Mouse (Mus musculus) gastrocnemius, postnatal 14 days (tissue): ENCODE measurements around the gene Dnaaf2. TPM values are rescaled to one million over a fixed set of nuclear protein-coding genes. Genes with fewer than 3 reads are reported as not detected.

Experiments used
- DNase-seq: peaks from one replicate; pipeline ENCODE4 v3.0.0; 2021; ENCODE audit warnings: mixed read lengths
- intact Hi-C: fragments of 180-260 bp; cut with DNase I; formaldehyde crosslinking; loops from one replicate; pipeline ENCODE4 v1.15.1; 2025; ENCODE audit warnings: low total_unique reads
- long read RNA-seq, 2 experiments: library from polyadenylated mRNA; stranded (forward); transcript quantifications; one replicate each; pipeline ENCODE4 v2.0.0; 2021
- total RNA-seq, 2 experiments: library from RNA; stranded (reverse); gene quantifications; 2 replicates each; pipeline ENCODE4 v1.2.3; 2021

Gene Dnaaf2
- total RNA-seq = under 1 TPM; 0.24 to 0.66 TPM
- long read RNA-seq, experiment 1, partial matches to known transcripts = 0 of 1 reads
- long read RNA-seq, experiment 1, other reads (novel, unspliced or antisense) = 1 of 1 reads
- long read RNA-seq, experiment 2, partial matches to known transcripts = 0 of 5 reads
- long read RNA-seq, experiment 2, other reads (novel, unspliced or antisense) = 1 of 5 reads

DNA sequence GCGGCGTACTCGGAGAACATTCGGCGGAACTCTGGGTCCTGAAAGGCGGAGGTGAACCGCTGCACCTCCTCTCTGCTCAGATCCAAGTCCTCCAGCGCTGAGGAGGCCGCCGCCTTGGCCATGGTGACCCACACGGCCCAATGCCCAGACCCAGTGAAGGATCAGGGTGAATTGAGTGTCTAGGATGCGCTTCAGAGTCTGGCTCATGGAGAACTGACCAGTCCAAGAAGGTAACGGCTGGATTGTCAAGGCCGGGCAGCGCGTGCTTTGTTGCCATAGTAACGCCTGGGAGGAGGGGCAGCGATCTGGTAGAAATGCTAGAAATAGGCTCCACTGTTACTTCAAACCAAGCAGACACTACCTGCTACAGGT, at the start of gene Dnaaf2:
Gene Dnaaf2 (minus strand): TSS at position 266 of the 372 bp plus-strand sequence.
- peak; percentile 56 for DNase-seq
- intact Hi-C loops = no loop called here

DNA sequence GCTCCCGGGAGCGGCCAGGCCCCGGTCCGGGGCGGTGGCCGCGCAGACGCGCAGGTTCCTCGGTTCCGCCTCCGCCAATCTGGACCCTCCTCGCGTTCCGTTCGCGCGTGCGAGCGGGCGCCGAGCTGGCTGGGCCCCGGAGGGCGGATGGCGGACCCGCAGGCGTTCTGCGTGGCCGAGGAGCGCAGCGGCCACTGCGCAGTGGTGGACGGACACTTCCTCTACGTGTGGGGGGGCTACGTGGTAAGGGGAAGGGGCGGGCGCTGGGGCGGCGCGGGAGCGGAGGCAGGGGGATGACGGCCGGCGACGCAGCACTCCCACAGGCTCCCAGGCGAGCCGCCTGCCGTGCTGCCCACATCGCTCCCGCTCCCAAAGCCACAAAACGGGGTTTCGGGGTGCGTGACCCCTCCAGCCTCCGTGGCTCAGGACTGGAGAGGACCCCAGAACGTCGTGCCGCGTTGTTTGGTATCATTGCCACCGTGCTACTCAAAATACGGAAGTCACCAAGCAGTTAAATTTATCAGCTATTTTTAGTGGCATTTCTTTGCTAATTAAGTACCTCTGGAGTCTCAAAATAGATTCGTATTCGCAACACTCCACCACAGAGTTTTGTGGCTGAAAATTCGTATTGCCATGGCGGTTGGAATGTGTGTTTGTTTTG, 43.7 kb upstream of the Dnaaf2 start:
- peak; percentile 77 for DNase-seq
- intact Hi-C loops = loop anchor here (10.0 kb wide), 1 partner anchor 53 kb away; the partner anchor contains the start of gene Klhdc2

DNA sequence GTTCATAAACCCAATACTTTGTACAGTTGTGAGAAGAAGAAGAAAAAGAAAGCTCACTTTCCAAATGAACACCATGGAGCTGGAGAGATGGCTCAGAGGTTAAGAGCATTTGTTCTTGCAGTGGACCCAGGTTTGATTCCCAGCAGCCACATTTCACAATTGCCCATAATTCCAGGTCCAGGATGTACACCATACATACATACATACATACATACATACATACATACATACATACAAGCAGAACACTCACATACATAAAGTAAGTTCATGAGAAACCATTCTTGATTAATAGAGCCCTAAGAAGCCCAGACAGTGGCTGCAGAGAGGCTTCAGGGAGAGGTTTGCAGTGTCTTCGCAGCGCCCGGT, 43.2 kb upstream of the Dnaaf2 start:
- DNase-seq = no peak
- intact Hi-C loops = loop anchor here (10.0 kb wide), 1 partner anchor 53 kb away; the partner anchor contains the start of gene Klhdc2

DNA sequence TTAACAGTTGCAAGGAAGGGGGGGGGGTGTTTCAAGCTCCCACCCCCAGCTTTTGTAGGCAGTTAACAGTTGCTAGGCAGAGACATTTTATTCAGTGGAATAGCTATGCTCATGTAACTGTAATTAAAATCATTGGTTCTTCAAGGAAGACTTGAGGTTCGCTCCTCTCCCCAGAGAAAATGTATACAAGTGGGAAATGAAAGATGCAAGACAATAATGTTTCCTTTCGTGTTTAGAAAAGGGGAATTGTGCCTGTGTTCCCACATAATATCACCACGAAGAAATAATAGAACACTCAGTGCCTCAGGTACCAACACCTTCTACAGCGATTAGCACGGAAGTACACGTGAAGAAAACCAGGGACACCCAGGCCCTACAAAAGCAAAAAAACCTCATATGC, 42.6 kb upstream of the Dnaaf2 start, which contains the start of gene Klhdc1:
Gene Klhdc1 (plus strand): TSS at position 301 of the 400 bp plus-strand sequence.
- DNase-seq = no peak
- intact Hi-C loops = loop anchor here (10.0 kb wide), 1 partner anchor 54 kb away; the partner anchor contains the start of gene Klhdc2

DNA sequence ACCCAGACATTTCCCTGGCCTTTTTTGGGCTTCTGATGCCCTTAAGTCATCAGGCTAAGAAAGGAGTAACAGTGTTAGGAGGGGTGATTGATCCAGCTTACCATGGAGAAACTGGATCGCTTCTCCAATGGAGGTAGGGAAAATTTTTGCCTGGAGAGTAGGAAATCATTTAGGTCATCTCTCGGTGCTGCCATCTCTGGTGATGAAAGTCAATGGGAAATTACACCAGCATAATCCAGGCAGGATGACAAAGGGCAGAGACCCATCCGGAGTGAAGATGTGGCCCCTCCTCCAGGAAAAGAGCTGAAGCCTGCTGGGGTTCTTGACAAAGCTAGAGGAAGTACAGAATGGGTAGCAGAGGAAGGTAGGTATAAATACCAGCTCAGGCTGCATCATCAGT, 40.1 kb upstream of the Dnaaf2 start:
- DNase-seq = no peak
- intact Hi-C loops = no loop called here

DNA sequence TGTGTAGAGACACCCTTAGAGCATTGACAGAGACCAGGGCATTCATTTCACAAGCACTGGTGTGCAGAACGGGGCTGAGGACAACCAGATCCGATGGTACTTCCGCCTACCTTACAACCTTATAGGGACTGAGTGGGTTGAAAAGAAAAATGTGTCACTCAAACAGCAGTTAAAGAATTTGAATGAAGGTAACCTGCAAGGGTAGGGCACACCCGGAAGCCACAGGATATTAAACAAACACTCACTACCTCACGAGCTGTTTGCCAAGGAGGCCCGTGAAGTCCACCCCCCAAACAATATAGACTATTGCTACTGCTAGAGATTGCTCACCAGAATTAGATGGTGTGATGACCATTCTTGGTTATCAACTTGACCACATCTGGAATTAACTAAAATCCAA, 37.6 kb upstream of the Dnaaf2 start:
- DNase-seq = no peak
- intact Hi-C loops = no loop called here

- no peak for DNase-seq
- intact Hi-C loops = no loop called here
These were observed 31.0 kb upstream of the Dnaaf2 start for GRCm38 (mm10) chr12:69229251-69229650.

GRCm38 (mm10) chr12:69227776-69228466, 29.7 kb upstream of the Dnaaf2 start, which contains the start of gene Pole2:
Gene Pole2, minus strand, starts transcription at chr12:69228195.
- peak; percentile 88 for DNase-seq
- intact Hi-C loops = no loop called here

DNA sequence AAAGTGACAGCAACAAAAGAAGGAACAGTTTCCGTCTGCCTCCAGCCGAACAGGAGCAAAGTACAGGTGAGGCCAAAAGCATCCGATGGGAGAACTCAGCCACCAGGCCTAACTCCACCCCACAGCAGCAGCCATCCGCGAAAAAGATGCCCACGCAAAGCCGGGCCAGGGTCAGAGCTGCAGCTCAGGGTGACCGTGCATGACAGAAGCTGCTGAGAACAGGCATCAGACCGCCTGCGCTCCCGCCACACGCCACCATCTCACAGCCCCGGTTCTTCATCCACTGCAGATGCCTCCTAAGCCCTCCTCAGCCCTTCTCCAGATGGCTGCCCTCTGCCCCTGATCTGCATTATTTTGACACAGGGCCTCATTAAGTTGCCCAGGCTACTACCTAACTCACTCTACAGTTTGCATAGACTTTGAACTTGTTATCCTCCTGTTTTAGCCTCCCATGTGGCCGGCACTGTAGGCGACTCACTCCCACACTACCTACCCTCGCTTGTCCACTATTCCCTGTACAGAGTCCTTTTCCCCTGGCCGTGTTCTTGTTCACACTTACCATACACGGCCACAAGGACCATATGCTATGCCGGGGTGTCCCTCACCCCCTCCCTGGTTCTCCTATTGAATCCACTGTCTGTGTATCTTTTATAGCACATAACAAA, 22.5 kb upstream of the Dnaaf2 start:
- intact Hi-C loops = no loop called here
- no peak for DNase-seq

DNA sequence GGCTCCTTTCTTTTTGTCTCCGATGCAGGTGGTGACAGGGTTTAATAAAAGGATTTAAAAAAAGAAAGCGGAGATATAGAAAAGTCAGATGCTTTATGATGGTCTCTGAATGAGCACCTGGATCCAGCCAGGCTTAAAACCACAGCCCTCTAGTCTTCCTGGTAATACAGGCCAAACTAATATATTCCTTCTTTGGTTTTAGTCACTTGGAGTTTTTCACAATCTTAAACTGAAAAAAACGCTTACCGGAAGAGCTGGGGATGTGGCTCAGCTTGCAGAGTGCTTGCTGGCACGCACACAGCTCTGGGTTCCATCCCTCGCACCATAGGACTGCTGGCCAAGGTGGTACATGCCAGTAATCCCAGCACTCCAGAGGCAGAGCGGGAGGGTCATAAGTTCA, 18.4 kb upstream of the Dnaaf2 start:
- DNase-seq = no peak
- intact Hi-C loops = loop anchor here (10.0 kb wide), 1 partner anchor 118 kb away; no protein-coding TSS in a partner anchor

GRCm38 (mm10) chr12:69215000-69215785, 17.0 kb upstream of the Dnaaf2 start:
- peak; percentile 58 for DNase-seq
- intact Hi-C loops = loop anchor here (10.0 kb wide), 1 partner anchor 120 kb away; no protein-coding TSS in a partner anchor

GRCm38 (mm10) chr12:69214393-69214792, 16.2 kb upstream of the Dnaaf2 start:
- DNase-seq = no peak
- intact Hi-C loops = loop anchor here (10.0 kb wide), 1 partner anchor 120 kb away; no protein-coding TSS in a partner anchor

DNA sequence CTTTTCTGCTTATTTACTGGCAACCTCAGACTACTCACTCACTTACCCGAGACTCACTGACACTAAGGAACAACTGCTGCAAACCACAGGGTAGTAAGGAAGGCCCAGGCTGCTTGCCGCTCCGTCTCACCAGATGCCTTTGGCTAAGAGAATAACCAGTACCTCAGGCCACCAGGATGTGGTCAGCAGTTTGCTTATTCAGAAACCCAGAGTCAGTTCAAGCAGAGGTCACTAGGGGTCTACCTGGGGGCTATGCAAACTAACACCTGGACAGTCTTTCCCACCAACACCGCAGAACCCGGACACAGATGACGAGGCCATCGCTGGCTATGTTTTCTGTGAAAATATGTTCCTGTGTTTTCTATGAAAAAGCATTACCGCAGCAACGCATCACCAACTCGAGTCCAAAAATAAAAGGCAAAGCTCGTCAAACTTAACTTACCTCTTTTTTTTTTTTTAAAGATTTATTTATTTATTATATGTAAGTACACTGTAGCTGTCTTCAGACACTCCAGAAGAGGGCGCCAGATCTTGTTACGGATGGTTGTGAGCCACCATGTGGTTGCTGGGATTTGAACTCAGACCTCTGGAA, 15.1 kb upstream of the Dnaaf2 start:
- intact Hi-C loops = loop anchor here (10.0 kb wide), 1 partner anchor 122 kb away; no protein-coding TSS in a partner anchor
- no peak for DNase-seq

DNA sequence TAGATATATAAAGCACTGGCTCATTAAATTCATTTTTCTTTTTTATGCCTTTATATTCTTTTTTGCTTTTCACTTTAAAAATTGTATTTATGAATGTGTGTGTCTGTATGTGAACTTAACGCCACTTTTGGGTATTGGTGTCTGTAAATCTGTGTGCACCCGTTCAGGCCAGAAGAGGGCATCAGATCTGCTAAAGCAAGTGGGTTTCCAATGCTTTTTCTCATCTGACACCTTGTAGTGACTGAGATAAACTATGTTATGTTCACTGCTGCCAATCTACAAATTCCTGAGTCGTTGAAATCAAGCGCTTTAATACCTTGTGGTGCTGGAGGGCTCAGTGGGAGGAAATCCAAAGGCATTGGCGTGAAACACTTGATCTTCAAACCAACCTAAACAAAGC, 12.8 kb upstream of the Dnaaf2 start:
- intact Hi-C loops = loop anchor here (10.0 kb wide), 1 partner anchor 124 kb away; no protein-coding TSS in a partner anchor
- DNase-seq = no peak

DNA sequence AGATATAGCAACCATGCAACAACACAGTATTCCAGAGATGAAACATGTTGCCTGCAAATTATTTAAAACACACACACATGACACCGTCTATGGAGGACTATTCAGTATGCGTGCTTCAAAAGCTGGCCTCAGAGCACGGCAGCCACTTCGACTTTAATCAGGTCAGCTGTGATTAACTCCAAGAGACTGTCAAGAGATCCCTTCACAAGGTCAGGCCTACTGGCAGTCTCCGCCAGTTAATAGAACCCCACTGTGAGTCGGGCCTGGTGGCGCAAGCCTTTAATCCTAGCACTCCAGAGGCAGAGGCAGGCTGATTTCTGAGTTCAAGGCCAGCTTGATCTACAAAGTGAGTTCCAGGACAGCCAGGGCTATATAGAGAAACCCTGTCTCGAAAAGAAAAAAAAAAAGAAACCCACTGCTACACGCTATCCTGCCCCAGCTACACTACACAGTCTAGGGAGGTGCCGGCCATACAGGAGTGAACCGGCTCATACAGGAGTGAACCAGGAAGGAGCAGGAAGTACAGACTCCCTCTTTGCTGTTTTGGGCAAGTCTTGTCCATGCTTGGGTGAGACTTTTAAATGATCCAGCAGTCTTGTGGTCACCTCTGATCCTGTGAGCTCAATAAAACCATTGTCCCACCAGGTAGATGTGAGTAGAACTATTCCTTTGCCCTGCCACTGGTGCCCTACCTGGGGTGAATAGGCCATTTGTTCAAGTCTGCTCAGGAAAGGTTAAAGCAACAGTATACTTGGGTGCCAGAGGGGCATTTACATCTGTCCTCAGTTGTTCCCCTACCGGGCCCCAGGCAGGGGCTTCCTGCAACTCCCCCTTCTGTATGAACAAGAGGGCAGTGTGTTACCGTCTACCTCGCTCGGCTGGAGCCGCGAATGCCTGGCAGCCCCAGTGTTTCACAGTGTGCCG, 12.1 kb upstream of the Dnaaf2 start:
- intact Hi-C loops = loop anchor here (10.0 kb wide), 1 partner anchor 124 kb away; no protein-coding TSS in a partner anchor
- DNase-seq = no peak

DNA sequence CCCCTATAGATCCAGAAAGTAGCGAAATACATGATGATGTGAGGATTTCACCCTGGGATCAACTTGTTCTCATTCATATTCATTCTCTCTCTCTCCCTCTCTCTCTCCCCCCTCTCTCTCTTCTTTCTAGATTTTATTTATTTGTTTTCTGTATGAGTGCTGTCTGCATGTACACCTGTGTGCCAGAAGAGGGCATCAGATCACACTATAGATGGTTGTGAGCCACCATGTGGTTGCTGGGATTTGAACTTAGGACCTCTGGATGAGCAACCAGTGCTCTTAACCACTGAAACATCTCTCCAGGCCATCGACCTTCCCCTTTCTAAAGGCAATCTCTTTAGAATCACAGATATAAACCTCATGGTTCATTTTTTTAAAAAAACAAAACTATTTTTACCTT, 10.3 kb upstream of the Dnaaf2 start:
- intact Hi-C loops = no loop called here
- no peak for DNase-seq

DNA sequence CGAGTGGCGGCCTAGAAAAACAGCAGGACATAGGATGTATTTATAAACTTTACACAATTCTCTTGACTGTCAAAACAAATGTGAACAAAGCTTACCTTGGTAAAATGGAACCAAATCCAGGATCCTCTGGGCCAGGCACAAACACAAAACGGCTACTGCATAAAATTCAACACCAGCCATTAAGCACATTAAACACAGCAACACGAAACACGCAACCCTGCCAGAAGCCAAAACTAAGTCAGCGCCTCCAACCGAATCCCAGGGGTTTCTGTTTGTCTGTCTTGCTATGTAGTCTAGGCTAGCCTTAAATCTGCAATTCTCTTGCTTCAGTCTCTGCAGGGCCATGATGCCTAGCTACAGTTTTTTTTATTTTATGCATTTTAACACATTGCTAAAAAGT, 9.7 kb upstream of the Dnaaf2 start:
- no peak for DNase-seq
- intact Hi-C loops = no loop called here

- intact Hi-C loops = no loop called here
- DNase-seq = no peak
These were observed 9.2 kb upstream of the Dnaaf2 start for GRCm38 (mm10) chr12:69207396-69207795.
